Mouse (Mus musculus) stomach, embryonic 15.5 days (tissue): Measurements from ENCODE around the gene Sf1. TPM values are rescaled to one million over a fixed set of nuclear protein-coding genes. Genes with fewer than 3 reads are reported as not detected.

Experiments
- ATAC-seq: fragments of 200-750 bp; cut with Nextera tagmentation; 2 replicates; pipeline ENCODE4 v1.8.0; 2017; ENCODE audit warnings: low read depth, moderate number of reproducible peaks, moderate TSS enrichment; ENCODE audit not compliant: insufficient read depth, low FRiP score
- H3K27ac ChIP-seq: fragments of 300-500 bp; sonication (generic); 2 replicates; pipeline ENCODE4 v1.5.1; 2015; ENCODE audit warnings: mild to moderate bottlenecking, inconsistent platforms
- H3K27me3 ChIP-seq: fragments of 300-500 bp; sonication (generic); replicated peaks from 2 replicates; pipeline ENCODE4 v1.6.1; 2015; ENCODE audit warnings: inconsistent platforms
- H3K36me3 ChIP-seq: fragments of 300-500 bp; sonication (generic); 2 replicates; pipeline ENCODE4 v1.6.1; 2015; ENCODE audit warnings: inconsistent platforms
- H3K4me1 ChIP-seq: fragments of 300-500 bp; sonication (generic); 2 replicates; pipeline ENCODE4 v1.6.1; 2015; ENCODE audit warnings: inconsistent platforms
- H3K4me2 ChIP-seq: fragments of 300-500 bp; sonication (generic); 2 replicates; pipeline ENCODE4 v1.6.1; 2015; ENCODE audit warnings: mild to moderate bottlenecking, inconsistent platforms
- H3K4me3 ChIP-seq: fragments of 300-500 bp; sonication (generic); replicated peaks from 2 replicates; pipeline ENCODE4 v1.5.1; 2015; ENCODE audit warnings: inconsistent platforms
- H3K9ac ChIP-seq: fragments of 300-500 bp; sonication (generic); 2 replicates; pipeline ENCODE4 v1.6.1; 2015; ENCODE audit warnings: inconsistent platforms
- H3K9me3 ChIP-seq: fragments of 300-500 bp; sonication (generic); 2 replicates; pipeline ENCODE4 v1.6.1; 2016; ENCODE audit warnings: inconsistent platforms
- WGBS: fragments of 180-500 bp; shearing (Covaris S2); methylation state at CpG from one replicate; pipeline ENCODE4 v1.1.7; 2015; 5-methylcytosine and 5-hydroxymethylcytosine counted together
- polyA plus RNA-seq: library from polyadenylated mRNA; unstranded; fragments of >200 nt; fragmentation: Nextera tagmentation; extraction: Ambion mirVana; gene quantifications from 2 replicates; pipeline ENCODE4 v1.2.1, GENCODE M21; 2015

The Sf1 gene
- polyA plus RNA-seq, 1 experiment from 2014 or later = 104 TPM

- 57% methylated on average over 9 of the region's 9 CpGs for WGBS
- Histone ChIP-seq H3K36me3 (peaks cover 16% of the 10 kb centered on the region), H3K4me3 (peak overlapping the region; percentile 85), H3K27me3 (no peaks in the 10 kb centered on the region), H3K27ac (peak overlapping the region; percentile 92), H3K9me3 (no peaks in the 10 kb centered on the region), H3K9ac (peak overlapping the region; percentile 9; the same call in 1 of the 2 replicates), H3K4me2 (peak overlapping the region; percentile 85), H3K4me1 (peaks cover 27% of the 10 kb centered on the region)
- no peak for ATAC-seq
Measured at GRCm38 (mm10) chr19:6333761-6334595, 29.5 kb upstream of the Sf1 start.

DNA sequence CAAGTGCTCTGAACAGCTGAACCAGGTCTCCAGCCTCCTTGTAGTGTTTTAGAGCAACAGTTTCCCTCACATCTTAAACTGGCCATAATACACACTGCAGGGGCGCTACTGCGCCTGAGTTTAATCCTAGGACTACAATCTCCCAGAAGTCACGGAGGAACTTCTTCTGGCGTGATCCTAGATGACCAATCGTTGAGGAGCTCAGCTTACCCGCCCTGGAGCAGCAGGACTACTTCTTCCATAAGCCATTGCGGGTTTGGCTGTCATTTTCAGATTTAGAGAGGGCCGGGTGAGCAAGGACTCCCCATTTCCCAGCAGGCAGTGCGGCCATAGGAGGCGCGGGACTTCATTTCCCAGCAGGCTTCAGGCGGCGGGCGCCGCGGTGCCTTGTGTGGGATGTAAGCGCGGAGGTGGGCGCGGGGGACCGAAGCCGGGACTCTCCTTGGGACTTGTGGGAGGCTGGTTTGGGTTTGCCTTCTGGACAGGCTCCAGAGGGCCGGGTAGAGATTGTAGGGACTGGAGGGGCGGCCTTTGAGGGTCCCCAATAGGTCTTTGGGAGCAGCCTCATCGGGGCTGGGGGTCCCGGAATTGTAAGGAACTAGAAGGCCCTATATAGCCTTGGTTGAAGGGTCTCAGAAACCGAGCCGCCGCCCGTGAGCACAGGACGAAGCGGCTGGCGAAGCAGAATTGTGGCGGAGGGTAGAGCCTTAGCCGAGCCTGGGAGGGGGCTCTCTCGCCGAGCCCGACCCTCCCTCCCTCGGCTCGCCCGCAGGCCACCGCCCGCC lies 28.6 kb upstream of the Sf1 start, which contains the start of gene Men1:
Gene Men1, plus strand, starts transcription at position 307 of the 785 bp plus-strand sequence.
- peaks cover 33% of the 10 kb centered on the region for H3K4me1 ChIP-seq
- peak within 1 kb of the TSS; percentile 85 for H3K4me3 ChIP-seq
- peak within 1 kb of the TSS; percentile 64 for H3K9ac ChIP-seq
- peak within 1 kb of the TSS; percentile 92 for H3K27ac ChIP-seq
- no peaks in the 10 kb centered on the region for H3K9me3 ChIP-seq
- no peaks in the 10 kb centered on the region for H3K27me3 ChIP-seq
- ATAC-seq = peak; percentile 92
- H3K4me2 ChIP-seq = peak within 1 kb of the TSS; percentile 85
- H3K36me3 ChIP-seq = peaks cover 25% of the 10 kb centered on the region
- whole genome bisulfite sequencing = under 1% methylated on average over 43 of the region's 43 CpGs

DNA sequence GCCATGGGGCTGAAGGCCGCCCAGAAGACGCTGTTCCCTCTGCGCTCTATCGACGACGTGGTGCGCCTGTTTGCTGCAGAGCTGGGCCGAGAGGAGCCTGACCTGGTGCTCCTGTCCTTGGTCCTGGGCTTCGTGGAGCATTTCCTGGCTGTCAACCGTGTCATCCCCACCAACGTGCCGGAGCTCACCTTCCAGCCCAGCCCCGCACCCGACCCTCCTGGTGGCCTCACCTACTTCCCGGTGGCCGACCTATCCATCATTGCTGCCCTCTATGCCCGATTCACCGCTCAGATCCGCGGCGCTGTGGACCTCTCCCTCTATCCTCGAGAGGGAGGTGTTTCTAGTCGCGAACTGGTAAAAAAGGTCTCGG lies 28.0 kb upstream of the Sf1 start:
- peaks cover 27% of the 10 kb centered on the region for H3K36me3 ChIP-seq
- peaks cover 39% of the 10 kb centered on the region for H3K4me1 ChIP-seq
- ATAC-seq = no peak
- no peaks in the 10 kb centered on the region for H3K9me3 ChIP-seq
- H3K4me3 ChIP-seq = peak overlapping the region; percentile 85
- H3K27ac ChIP-seq = peak overlapping the region; percentile 74
- WGBS = under 1% methylated on average over 25 of the region's 25 CpGs
- no peaks in the 10 kb centered on the region for H3K27me3 ChIP-seq
- H3K9ac ChIP-seq = peak overlapping the region; percentile 64
- peak overlapping the region; percentile 85 for H3K4me2 ChIP-seq

DNA sequence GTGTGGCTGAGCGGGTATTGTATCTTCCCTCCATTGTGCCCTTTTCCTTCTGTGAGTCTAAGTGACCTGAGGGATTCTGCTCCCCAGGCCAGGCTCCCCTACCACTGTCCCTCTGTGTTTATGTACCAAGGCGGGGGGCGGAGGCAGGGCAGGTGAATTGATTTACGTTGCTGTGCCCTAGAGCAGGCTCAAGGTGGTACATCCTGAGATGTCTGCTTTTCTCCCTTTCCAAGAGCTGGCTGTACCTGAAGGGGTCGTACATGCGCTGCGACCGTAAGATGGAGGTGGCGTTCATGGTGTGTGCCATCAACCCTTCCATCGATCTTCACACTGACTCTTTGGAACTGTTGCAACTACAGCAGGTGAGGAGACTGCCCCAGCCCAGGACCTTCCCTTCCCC lies 26.6 kb upstream of the Sf1 start:
- Histone ChIP-seq H3K9ac (no peak overlapping the region), H3K9me3 (no peaks in the 10 kb centered on the region), H3K36me3 (peaks cover 27% of the 10 kb centered on the region), H3K4me1 (peaks cover 51% of the 10 kb centered on the region), H3K27me3 (no peaks in the 10 kb centered on the region), H3K27ac (no peak overlapping the region), H3K4me3 (peak overlapping the region; percentile 85), H3K4me2 (peak overlapping the region; percentile 85)
- WGBS = 89% methylated on average over 10 of the region's 10 CpGs
- no peak for ATAC-seq

GRCm38 (mm10) chr19:6338171-6338570 lies 25.3 kb upstream of the Sf1 start:
- Histone ChIP-seq H3K27ac (no peak overlapping the region), H3K4me2 (no peak overlapping the region), H3K4me1 (peaks cover 52% of the 10 kb centered on the region), H3K4me3 (no peak overlapping the region), H3K27me3 (no peaks in the 10 kb centered on the region), H3K9me3 (no peaks in the 10 kb centered on the region), H3K36me3 (peaks cover 27% of the 10 kb centered on the region), H3K9ac (no peak overlapping the region)
- 93% methylated on average over 7 of the region's 7 CpGs for WGBS
- no peak for ATAC-seq

DNA sequence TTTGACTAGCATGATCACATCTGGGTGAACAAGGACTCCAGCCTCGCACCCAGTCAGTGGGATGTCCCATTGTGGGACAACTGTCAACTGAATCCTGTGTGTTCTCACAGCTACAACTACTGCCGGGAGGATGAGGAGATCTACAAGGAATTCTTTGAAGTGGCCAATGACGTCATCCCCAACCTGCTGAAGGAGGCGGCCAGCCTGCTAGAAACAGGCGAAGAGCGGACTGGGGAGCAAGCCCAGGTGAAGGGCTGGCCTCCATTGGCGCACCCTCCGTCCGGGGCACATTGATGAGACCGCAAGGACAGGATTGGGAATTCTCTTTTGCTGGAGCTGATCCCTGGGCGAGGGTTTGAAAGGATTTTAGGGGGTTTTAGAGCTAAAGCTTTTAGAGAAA lies 24.8 kb upstream of the Sf1 start:
- Histone ChIP-seq H3K9me3 (no peaks in the 10 kb centered on the region), H3K27ac (no peak overlapping the region), H3K4me1 (peaks cover 52% of the 10 kb centered on the region), H3K9ac (no peak overlapping the region), H3K4me3 (no peak overlapping the region), H3K27me3 (no peaks in the 10 kb centered on the region), H3K36me3 (peaks cover 27% of the 10 kb centered on the region), H3K4me2 (no peak overlapping the region)
- 92% methylated on average over 11 of the region's 11 CpGs for WGBS
- no peak for ATAC-seq

GRCm38 (mm10) chr19:6339191-6339590 lies 24.3 kb upstream of the Sf1 start:
- WGBS = 93% methylated on average over 6 of the region's 6 CpGs
- Histone ChIP-seq H3K36me3 (peaks cover 27% of the 10 kb centered on the region), H3K4me1 (peaks cover 48% of the 10 kb centered on the region), H3K9me3 (no peaks in the 10 kb centered on the region), H3K27me3 (no peaks in the 10 kb centered on the region), H3K9ac (no peak overlapping the region), H3K27ac (no peak overlapping the region), H3K4me3 (no peak overlapping the region), H3K4me2 (no peak overlapping the region)
- ATAC-seq = no peak

GRCm38 (mm10) chr19:6339890-6340504 lies 23.5 kb upstream of the Sf1 start:
- Histone ChIP-seq H3K9ac (no peak overlapping the region), H3K4me3 (peak overlapping the region; percentile 74; the same call in 1 of the 2 replicates), H3K4me2 (peak overlapping the region; percentile 95), H3K4me1 (peaks cover 44% of the 10 kb centered on the region), H3K9me3 (no peaks in the 10 kb centered on the region), H3K27ac (peak overlapping the region; percentile 44; the same call in 1 of the 2 replicates), H3K27me3 (no peaks in the 10 kb centered on the region), H3K36me3 (peaks cover 27% of the 10 kb centered on the region)
- WGBS = 69% methylated on average over 15 of the region's 15 CpGs
- no peak for ATAC-seq

DNA sequence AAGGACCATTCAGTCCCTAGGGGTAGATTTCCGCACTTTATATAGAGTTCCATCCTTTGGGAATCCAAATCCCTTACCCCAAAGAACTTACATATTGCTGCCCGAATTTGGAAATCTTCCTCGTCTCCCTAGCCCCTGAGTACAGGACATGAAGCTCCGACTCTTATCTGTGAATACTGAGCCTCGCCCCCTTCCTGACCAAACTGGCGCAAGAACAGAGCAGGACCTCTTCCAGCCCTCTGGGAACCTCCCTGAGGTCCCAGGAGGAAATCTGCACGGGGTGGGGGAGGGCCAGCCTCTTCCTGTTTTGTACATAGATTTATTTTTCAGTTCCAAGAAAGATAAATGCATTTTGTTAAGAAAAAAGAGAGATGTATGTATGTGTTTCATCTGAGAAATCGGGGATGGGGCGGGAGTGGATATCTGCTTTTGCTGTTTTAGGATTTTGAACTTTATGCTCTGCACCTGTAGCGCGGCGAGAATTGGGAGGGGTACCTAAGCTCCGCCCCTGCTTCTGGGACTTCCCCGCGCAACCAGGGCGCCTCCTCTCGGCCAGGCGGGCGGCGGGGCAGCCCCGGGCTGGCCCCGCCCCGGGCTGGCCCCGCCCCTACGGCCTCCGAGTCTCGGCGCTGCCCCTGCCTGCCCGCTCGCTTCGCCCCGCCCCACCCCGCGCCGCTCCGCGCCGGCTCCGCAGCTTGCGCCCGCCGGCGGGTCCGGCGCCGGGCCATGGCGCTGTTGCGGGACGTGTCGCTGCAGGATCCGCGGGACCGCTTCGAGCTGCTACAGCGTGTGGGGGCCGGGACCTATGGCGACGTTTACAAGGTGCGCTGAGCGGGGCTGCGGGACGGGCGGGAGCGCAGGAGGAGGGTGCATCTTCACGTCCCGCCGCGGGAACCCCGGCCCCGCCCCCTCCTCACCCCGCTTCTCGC lies 22.7 kb upstream of the Sf1 start, which contains the start of gene Map4k2:
Gene Map4k2, plus strand, starts transcription at position 612 of the 929 bp plus-strand sequence.
- Histone ChIP-seq H3K4me1 (peaks cover 41% of the 10 kb centered on the region), H3K4me2 (peak within 1 kb of the TSS; percentile 95), H3K36me3 (peaks cover 27% of the 10 kb centered on the region), H3K27me3 (no peaks in the 10 kb centered on the region), H3K27ac (peak within 1 kb of the TSS; percentile 48; the same call in 1 of the 2 replicates), H3K4me3 (peak within 1 kb of the TSS; percentile 74), H3K9ac (peak within 1 kb of the TSS; percentile 63), H3K9me3 (no peaks in the 10 kb centered on the region)
- ATAC-seq = peak; percentile 79
- WGBS = 8% methylated on average over 41 of the region's 72 CpGs

- H3K27ac ChIP-seq = peak overlapping the region; percentile 48; the same call in 1 of the 2 replicates
- peak overlapping the region; percentile 63 for H3K9ac ChIP-seq
- H3K4me1 ChIP-seq = peaks cover 33% of the 10 kb centered on the region
- peak overlapping the region; percentile 74 for H3K4me3 ChIP-seq
- H3K36me3 ChIP-seq = peaks cover 29% of the 10 kb centered on the region
- WGBS = 11% methylated on average over 23 of the region's 23 CpGs
- no peaks in the 10 kb centered on the region for H3K9me3 ChIP-seq
- peak overlapping the region; percentile 95 for H3K4me2 ChIP-seq
- no peak; the same call in 1 of the 2 replicates for ATAC-seq
- H3K27me3 ChIP-seq = no peaks in the 10 kb centered on the region
Measured at GRCm38 (mm10) chr19:6341453-6342077, 21.9 kb upstream of the Sf1 start.
